Mouse (Mus musculus) hindbrain, postnatal 0 days (tissue): ENCODE results near the gene Ntn1. TPM values are rescaled to one million over a fixed set of nuclear protein-coding genes. Genes with fewer than 3 reads are reported as not detected.

ENCODE experiments used
- ATAC-seq: fragments of 200-750 bp; cut with Nextera tagmentation; 2 replicates; pipeline ENCODE4 v1.8.0; 2017; ENCODE audit warnings: mild to moderate bottlenecking, moderate TSS enrichment, moderate library complexity
- DNase-seq: peaks from one replicate; pipeline ENCODE4 v3.0.0-alpha.2; 2015; ENCODE audit warnings: low spot score
- H3K27ac ChIP-seq: fragments of 300-500 bp; sonication (generic); 2 replicates; pipeline ENCODE4 v1.5.1; 2014; ENCODE audit warnings: mild to moderate bottlenecking
- H3K27me3 ChIP-seq: fragments of 300-500 bp; sonication (generic); 2 replicates; pipeline ENCODE4 v1.6.1; 2014; ENCODE audit warnings: low read length, mixed read lengths; ENCODE audit not compliant: insufficient read depth
- H3K36me3 ChIP-seq: fragments of 300-500 bp; sonication (generic); 2 replicates; pipeline ENCODE4 v1.6.1; 2014; ENCODE audit warnings: low read length, mixed read lengths; ENCODE audit not compliant: insufficient read depth
- H3K4me1 ChIP-seq: fragments of 300-500 bp; sonication (generic); 2 replicates; pipeline ENCODE4 v1.6.1; 2014; ENCODE audit warnings: antibody characterized with exemption, low read length, mixed read lengths; ENCODE audit not compliant: insufficient read depth
- H3K4me2 ChIP-seq: fragments of 300-500 bp; sonication (generic); 2 replicates; pipeline ENCODE4 v1.6.1; 2014; ENCODE audit warnings: low read depth, mild to moderate bottlenecking, low read length, moderate library complexity, mixed read lengths
- H3K4me3 ChIP-seq: fragments of 300-500 bp; sonication (generic); 2 replicates; pipeline ENCODE4 v1.5.1; 2014; ENCODE audit warnings: low read length
- H3K9ac ChIP-seq: fragments of 300-500 bp; sonication (generic); replicated peaks from 2 replicates; pipeline ENCODE4 v1.6.1; 2014; ENCODE audit warnings: mild to moderate bottlenecking, low read length, moderate library complexity, mixed read lengths
- H3K9me3 ChIP-seq: fragments of 300-500 bp; sonication (generic); 2 replicates; pipeline ENCODE4 v1.6.1; 2016; ENCODE audit warnings: low read length, mixed read lengths
- CTCF ChIP-seq: IDR thresholded peaks from 2 replicates; pipeline ENCODE4 v1.5.1; 2016; ENCODE audit warnings: antibody characterized with exemption, control low read depth, low read depth
- WGBS: fragments of 180-500 bp; shearing (Covaris S2); extraction: QIAGEN DNeasy Blood & Tissue Kit; methylation state at CpG from one replicate; pipeline ENCODE4 v1.1.7; 2014; 5-methylcytosine and 5-hydroxymethylcytosine counted together
- polyA plus RNA-seq: library from polyadenylated mRNA; unstranded; fragments of >200 nt; fragmentation: Nextera tagmentation; extraction: Ambion mirVana; gene quantifications from 2 replicates; pipeline ENCODE4 v1.2.1, GENCODE M21; 2015
- total RNA-seq: library from RNA; depleted of rRNA; stranded (reverse); fragments of >200 nt; gene quantifications from 2 replicates; pipeline ENCODE4 v1.2.3, GENCODE M21; 2014

Ntn1 gene
- total and polyA plus RNA-seq, 2 experiments from 2014 or later, result 13.8 to 81.7 TPM

GRCm38 (mm10) chr11:68378946-68379764 is 21.5 kb downstream of the Ntn1 start:
- Histone ChIP-seq H3K4me1 (peaks cover 3% of the 10 kb centered on the region; the same call in 1 of the 2 replicates), H3K27ac (no peak overlapping the region), H3K4me3 (no peak overlapping the region), H3K4me2 (no peak overlapping the region), H3K9ac (no peak overlapping the region), H3K36me3 (no peaks in the 10 kb centered on the region), H3K27me3 (peaks cover 7% of the 10 kb centered on the region; the same call in 1 of the 2 replicates), H3K9me3 (no peaks in the 10 kb centered on the region)
- no peak for TF ChIP-seq CTCF
- 18% methylated on average over 16 of the region's 16 CpGs for WGBS
- DNase-seq (no peak), ATAC-seq (no peak)

- no peak overlapping the region for H3K4me2 ChIP-seq
- WGBS, result 14% methylated on average over 5 of the region's 5 CpGs
Measured at GRCm38 (mm10) chr11:68378419-68378818, 22.2 kb downstream of the Ntn1 start.

GRCm38 (mm10) chr11:68373105-68373504 is 27.5 kb downstream of the Ntn1 start:
- no peak overlapping the region for H3K27ac ChIP-seq
- no peaks in the 10 kb centered on the region for H3K27me3 ChIP-seq
- H3K36me3 ChIP-seq, result no peaks in the 10 kb centered on the region
- peaks cover 4% of the 10 kb centered on the region; the same call in 1 of the 2 replicates for H3K4me1 ChIP-seq
- no peak overlapping the region for H3K9ac ChIP-seq
- no peak overlapping the region for H3K4me3 ChIP-seq
- TF ChIP-seq CTCF, result no peak
- no peaks in the 10 kb centered on the region for H3K9me3 ChIP-seq
- no peak for DNase-seq
- 54% methylated on average over 10 of the region's 10 CpGs for whole genome bisulfite sequencing
- ATAC-seq, result no peak
- H3K4me2 ChIP-seq, result no peak overlapping the region

More at GRCm38 (mm10) chr11:68378419-68378818, 22.2 kb downstream of the Ntn1 start:
- Histone ChIP-seq H3K9ac (no peak overlapping the region), H3K4me1 (peaks cover 3% of the 10 kb centered on the region; the same call in 1 of the 2 replicates), H3K36me3 (no peaks in the 10 kb centered on the region), H3K4me3 (no peak overlapping the region), H3K27me3 (peaks cover 5% of the 10 kb centered on the region; the same call in 1 of the 2 replicates), H3K27ac (no peak overlapping the region), H3K9me3 (no peaks in the 10 kb centered on the region)
- no peak for ATAC-seq
- no peak for TF ChIP-seq CTCF
- DNase-seq, result no peak

- peaks cover 4% of the 10 kb centered on the region; the same call in 1 of the 2 replicates for H3K4me1 ChIP-seq
- no peak overlapping the region for H3K9ac ChIP-seq
- H3K27me3 ChIP-seq, result no peaks in the 10 kb centered on the region
- no peak overlapping the region for H3K27ac ChIP-seq
- no peak for TF ChIP-seq CTCF
- no peak for DNase-seq
- WGBS, result 67% methylated on average over 11 of the region's 11 CpGs
- ATAC-seq, result no peak
- no peak overlapping the region for H3K4me2 ChIP-seq
- no peaks in the 10 kb centered on the region for H3K36me3 ChIP-seq
- no peaks in the 10 kb centered on the region for H3K9me3 ChIP-seq
- H3K4me3 ChIP-seq, result no peak overlapping the region
Measured at GRCm38 (mm10) chr11:68371609-68372008, 29.0 kb downstream of the Ntn1 start.

- no peaks in the 10 kb centered on the region; the same call in 1 of the 2 replicates for H3K27me3 ChIP-seq
- no peak overlapping the region for H3K27ac ChIP-seq
- no peak overlapping the region for H3K9ac ChIP-seq
- H3K36me3 ChIP-seq, result no peaks in the 10 kb centered on the region
- peaks cover 5% of the 10 kb centered on the region; the same call in 1 of the 2 replicates for H3K4me1 ChIP-seq
- H3K4me3 ChIP-seq, result no peak overlapping the region
- DNase-seq (peak; percentile 29), ATAC-seq (no peak)
- 48% methylated on average over 8 of the region's 8 CpGs for WGBS
- no peak for TF ChIP-seq CTCF
- H3K4me2 ChIP-seq, result no peak overlapping the region
- no peaks in the 10 kb centered on the region for H3K9me3 ChIP-seq
Measured at GRCm38 (mm10) chr11:68356901-68357300, 43.7 kb downstream of the Ntn1 start.

GRCm38 (mm10) chr11:68355561-68355960 is 45.1 kb downstream of the Ntn1 start:
- ATAC-seq, result no peak
- no peaks in the 10 kb centered on the region for H3K36me3 ChIP-seq
- H3K9me3 ChIP-seq, result no peaks in the 10 kb centered on the region
- WGBS, result 53% methylated on average over 8 of the region's 8 CpGs
- no peak overlapping the region for H3K4me2 ChIP-seq
- H3K9ac ChIP-seq, result no peak overlapping the region
- no peak for TF ChIP-seq CTCF
- peaks cover 5% of the 10 kb centered on the region; the same call in 1 of the 2 replicates for H3K4me1 ChIP-seq
- no peak overlapping the region for H3K4me3 ChIP-seq
- no peak overlapping the region for H3K27ac ChIP-seq
- no peaks in the 10 kb centered on the region; the same call in 1 of the 2 replicates for H3K27me3 ChIP-seq
- peak; percentile 58 for DNase-seq

- H3K4me1 ChIP-seq, result peaks cover 5% of the 10 kb centered on the region; the same call in 1 of the 2 replicates
- DNase-seq (no peak), ATAC-seq (no peak)
- no peak overlapping the region for H3K27ac ChIP-seq
- no peak overlapping the region for H3K4me3 ChIP-seq
- no peak for TF ChIP-seq CTCF
- no peaks in the 10 kb centered on the region for H3K9me3 ChIP-seq
- H3K9ac ChIP-seq, result no peak overlapping the region
- 69% methylated on average over 3 of the region's 3 CpGs for WGBS
- no peak overlapping the region for H3K4me2 ChIP-seq
- H3K36me3 ChIP-seq, result no peaks in the 10 kb centered on the region
- no peaks in the 10 kb centered on the region; the same call in 1 of the 2 replicates for H3K27me3 ChIP-seq
Measured at GRCm38 (mm10) chr11:68354848-68355247, 45.8 kb downstream of the Ntn1 start.
